Mouse (Mus musculus): ENCODE data around the gene Igf1. TPM values are rescaled to one million over a fixed set of nuclear protein-coding genes. Genes with fewer than 3 reads are reported as not detected.

The Igf1 gene
- polyA plus RNA-seq, 1 experiment from 2014 or later: 24.7 TPM

DNA sequence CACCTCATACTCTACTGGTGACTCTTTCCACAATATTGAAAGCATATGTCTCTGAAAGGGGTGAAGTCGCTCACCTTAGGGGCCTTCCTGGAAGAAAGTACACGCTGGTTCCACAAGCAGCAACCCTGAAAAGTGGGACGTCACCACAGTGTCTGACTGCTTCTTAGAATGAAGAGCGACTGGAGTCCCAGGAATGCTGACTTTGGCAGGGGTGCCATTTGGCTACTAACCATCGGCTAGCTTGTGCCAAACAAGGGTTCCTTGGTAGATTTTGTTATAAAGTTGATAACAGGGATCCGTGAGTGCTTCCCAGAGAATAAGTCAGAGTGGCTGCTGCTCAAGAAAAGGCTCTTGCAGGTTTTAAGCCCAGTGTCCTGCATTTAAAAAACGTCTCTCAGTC, 4.8 kb downstream of the Igf1 start:
- H3K9ac ChIP-seq (replicated peaks): no peak overlapping the region
- H3K4me3 ChIP-seq (replicated peaks): no peak overlapping the region
- H3K27ac ChIP-seq (replicated peaks): no peak overlapping the region
- H3K4me2 ChIP-seq: peak overlapping the region; percentile 2; the same call in 1 of the 2 replicates
- H3K4me1 ChIP-seq: peaks cover 30% of the 10 kb centered on the region
- no peaks in the 10 kb centered on the region for H3K36me3 ChIP-seq
- no peaks in the 10 kb centered on the region for H3K9me3 ChIP-seq (replicated peaks)
- WGBS: 67% methylated on average over 7 of the region's 7 CpGs
- no peak for ATAC-seq (ENCODE audit: low FRiP score)
- no peaks in the 10 kb centered on the region for H3K27me3 ChIP-seq (replicated peaks)

- H3K4me1 ChIP-seq: peaks cover 26% of the 10 kb centered on the region
- H3K9ac ChIP-seq (replicated peaks): no peak overlapping the region
- H3K36me3 ChIP-seq: no peaks in the 10 kb centered on the region
- H3K9me3 ChIP-seq (replicated peaks): no peaks in the 10 kb centered on the region
- H3K4me3 ChIP-seq (replicated peaks): no peak overlapping the region
- peak overlapping the region; percentile 2; the same call in 1 of the 2 replicates for H3K4me2 ChIP-seq
- ATAC-seq (ENCODE audit: low FRiP score): no peak
- H3K27ac ChIP-seq (replicated peaks): no peak overlapping the region
- no peaks in the 10 kb centered on the region for H3K27me3 ChIP-seq (replicated peaks)
- 55% methylated on average over 4 of the region's 4 CpGs for WGBS
These were observed 5.3 kb downstream of the Igf1 start for GRCm38 (mm10) chr10:87863326-87863725.

DNA sequence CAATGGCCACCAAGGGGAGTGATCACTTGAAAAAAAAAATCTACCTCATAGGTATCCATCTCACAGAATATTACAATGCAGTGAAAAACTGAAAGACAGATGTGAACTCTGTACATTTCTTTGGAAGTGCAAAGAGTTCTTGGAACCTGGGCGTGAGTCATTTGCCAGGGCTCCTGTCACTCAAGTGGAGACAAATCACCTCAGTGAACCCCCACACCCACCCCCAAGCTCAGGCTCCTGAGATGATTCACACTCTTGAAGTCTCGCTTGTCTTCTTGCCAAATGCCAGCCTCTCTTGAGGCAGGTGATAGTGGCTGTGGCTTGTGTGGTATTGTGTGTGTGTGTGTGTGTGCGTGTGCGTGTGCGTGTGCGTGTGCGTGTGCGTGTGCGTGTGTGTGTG, 7.6 kb downstream of the Igf1 start:
- Histone ChIP-seq H3K9ac (replicated peaks) (no peak overlapping the region), H3K36me3 (no peaks in the 10 kb centered on the region), H3K4me1 (peaks cover 5% of the 10 kb centered on the region), H3K27ac (replicated peaks) (no peak overlapping the region), H3K4me3 (replicated peaks) (no peak overlapping the region), H3K27me3 (replicated peaks) (no peaks in the 10 kb centered on the region), H3K4me2 (no peak overlapping the region), H3K9me3 (replicated peaks) (no peaks in the 10 kb centered on the region)
- no peak for ATAC-seq (ENCODE audit: low FRiP score)
- WGBS: 82% methylated on average over 9 of the region's 9 CpGs

GRCm38 (mm10) chr10:87866448-87866847, 8.4 kb downstream of the Igf1 start:
- Histone ChIP-seq H3K4me2 (no peak overlapping the region), H3K4me3 (replicated peaks) (no peak overlapping the region), H3K36me3 (no peaks in the 10 kb centered on the region), H3K9me3 (replicated peaks) (no peaks in the 10 kb centered on the region), H3K4me1 (no peaks in the 10 kb centered on the region), H3K9ac (replicated peaks) (no peak overlapping the region), H3K27me3 (replicated peaks) (no peaks in the 10 kb centered on the region), H3K27ac (replicated peaks) (no peak overlapping the region)
- no peak for ATAC-seq (ENCODE audit: low FRiP score)
- WGBS: 81% methylated on average over 8 of the region's 8 CpGs

GRCm38 (mm10) chr10:87867217-87867616, 9.2 kb downstream of the Igf1 start:
- Histone ChIP-seq H3K9me3 (replicated peaks) (no peaks in the 10 kb centered on the region), H3K4me3 (replicated peaks) (no peak overlapping the region), H3K27ac (replicated peaks) (no peak overlapping the region), H3K4me1 (0 out of 2 replicates have a peak, but pooled peaks cover 4% of the 10 kb centered on the region), H3K4me2 (no peak overlapping the region), H3K27me3 (replicated peaks) (no peaks in the 10 kb centered on the region), H3K36me3 (no peaks in the 10 kb centered on the region), H3K9ac (replicated peaks) (no peak overlapping the region)
- no peak for ATAC-seq (ENCODE audit: low FRiP score)
- 75% methylated on average over 2 of the region's 2 CpGs for WGBS

- H3K4me1 ChIP-seq: 0 out of 2 replicates have a peak, but pooled peaks cover 7% of the 10 kb centered on the region
- H3K27me3 ChIP-seq (replicated peaks): no peaks in the 10 kb centered on the region
- no peak for ATAC-seq (ENCODE audit: low FRiP score)
- no peak overlapping the region for H3K4me2 ChIP-seq
- no peaks in the 10 kb centered on the region for H3K36me3 ChIP-seq
- no peak overlapping the region for H3K27ac ChIP-seq (replicated peaks)
- WGBS: 75% methylated on average over 4 of the region's 4 CpGs
- H3K9ac ChIP-seq (replicated peaks): no peak overlapping the region
- H3K4me3 ChIP-seq (replicated peaks): no peak overlapping the region
- H3K9me3 ChIP-seq (replicated peaks): no peaks in the 10 kb centered on the region
These were observed 9.6 kb downstream of the Igf1 start for GRCm38 (mm10) chr10:87867631-87868030.

GRCm38 (mm10) chr10:87868349-87869053, 10.4 kb downstream of the Igf1 start:
- H3K4me2 ChIP-seq: no peak overlapping the region

DNA sequence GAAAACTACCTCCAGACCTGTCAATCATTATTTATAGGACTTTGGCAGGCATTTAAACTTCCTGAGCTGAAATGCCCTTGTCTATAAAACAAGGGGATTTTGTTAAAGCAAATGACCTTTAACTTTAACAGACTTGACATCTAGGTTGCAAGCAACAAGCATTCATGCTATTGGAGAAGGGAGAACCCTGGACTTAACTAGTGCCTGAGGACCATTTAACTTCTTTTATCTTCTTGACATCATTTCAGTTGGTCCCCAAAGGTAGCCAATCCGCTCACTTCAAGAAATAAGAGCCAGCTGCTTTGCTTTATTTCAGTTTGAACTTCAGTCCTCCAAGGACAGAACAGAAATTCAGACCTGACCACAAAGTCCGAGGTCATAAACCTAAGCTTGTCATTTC, 11.1 kb downstream of the Igf1 start:
- Histone ChIP-seq H3K9me3 (replicated peaks) (no peaks in the 10 kb centered on the region), H3K4me3 (replicated peaks) (no peak overlapping the region), H3K27ac (replicated peaks) (no peak overlapping the region), H3K9ac (replicated peaks) (no peak overlapping the region), H3K27me3 (replicated peaks) (no peaks in the 10 kb centered on the region), H3K36me3 (no peaks in the 10 kb centered on the region), H3K4me1 (0 out of 2 replicates have a peak, but pooled peaks cover 7% of the 10 kb centered on the region), H3K4me2 (no peak overlapping the region)
- ATAC-seq (ENCODE audit: low FRiP score): no peak
- 87% methylated on average over 2 of the region's 2 CpGs for WGBS

More at GRCm38 (mm10) chr10:87868349-87869053, 10.4 kb downstream of the Igf1 start:
- H3K9ac ChIP-seq (replicated peaks): no peak overlapping the region
- H3K27ac ChIP-seq (replicated peaks): no peak overlapping the region
- no peak overlapping the region for H3K4me3 ChIP-seq (replicated peaks)
- H3K4me1 ChIP-seq: 0 out of 2 replicates have a peak, but pooled peaks cover 7% of the 10 kb centered on the region
- no peaks in the 10 kb centered on the region for H3K27me3 ChIP-seq (replicated peaks)
- 82% methylated on average over 9 of the region's 9 CpGs for WGBS
- no peaks in the 10 kb centered on the region for H3K9me3 ChIP-seq (replicated peaks)
- no peaks in the 10 kb centered on the region for H3K36me3 ChIP-seq
- ATAC-seq (ENCODE audit: low FRiP score): no peak

DNA sequence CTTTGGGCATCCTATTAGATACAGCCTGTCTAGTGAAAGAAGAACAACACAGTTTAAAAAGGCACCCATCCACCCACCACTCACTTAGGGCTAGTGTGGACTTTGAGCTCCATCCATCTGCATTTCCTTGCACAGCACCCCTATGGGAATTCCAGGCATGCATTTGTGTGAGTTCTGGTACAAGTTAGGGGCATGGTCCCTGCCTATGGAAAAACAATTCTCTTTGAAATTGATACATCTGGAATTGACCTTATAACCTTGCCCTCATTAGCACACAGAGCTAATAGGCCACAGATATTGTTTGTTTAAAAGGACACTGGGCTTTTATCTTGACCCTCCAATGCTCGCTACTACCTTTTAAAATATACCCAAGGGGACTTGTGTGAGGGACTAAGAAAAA, 11.6 kb downstream of the Igf1 start:
- Histone ChIP-seq H3K4me2 (no peak overlapping the region), H3K27ac (replicated peaks) (no peak overlapping the region), H3K9ac (replicated peaks) (no peak overlapping the region), H3K4me1 (0 out of 2 replicates have a peak, but pooled peaks cover 7% of the 10 kb centered on the region), H3K36me3 (no peaks in the 10 kb centered on the region), H3K27me3 (replicated peaks) (no peaks in the 10 kb centered on the region), H3K9me3 (replicated peaks) (no peaks in the 10 kb centered on the region), H3K4me3 (replicated peaks) (no peak overlapping the region)
- no peak for ATAC-seq (ENCODE audit: low FRiP score)
- 80% methylated on average over 1 of the region's 1 CpGs for WGBS

DNA sequence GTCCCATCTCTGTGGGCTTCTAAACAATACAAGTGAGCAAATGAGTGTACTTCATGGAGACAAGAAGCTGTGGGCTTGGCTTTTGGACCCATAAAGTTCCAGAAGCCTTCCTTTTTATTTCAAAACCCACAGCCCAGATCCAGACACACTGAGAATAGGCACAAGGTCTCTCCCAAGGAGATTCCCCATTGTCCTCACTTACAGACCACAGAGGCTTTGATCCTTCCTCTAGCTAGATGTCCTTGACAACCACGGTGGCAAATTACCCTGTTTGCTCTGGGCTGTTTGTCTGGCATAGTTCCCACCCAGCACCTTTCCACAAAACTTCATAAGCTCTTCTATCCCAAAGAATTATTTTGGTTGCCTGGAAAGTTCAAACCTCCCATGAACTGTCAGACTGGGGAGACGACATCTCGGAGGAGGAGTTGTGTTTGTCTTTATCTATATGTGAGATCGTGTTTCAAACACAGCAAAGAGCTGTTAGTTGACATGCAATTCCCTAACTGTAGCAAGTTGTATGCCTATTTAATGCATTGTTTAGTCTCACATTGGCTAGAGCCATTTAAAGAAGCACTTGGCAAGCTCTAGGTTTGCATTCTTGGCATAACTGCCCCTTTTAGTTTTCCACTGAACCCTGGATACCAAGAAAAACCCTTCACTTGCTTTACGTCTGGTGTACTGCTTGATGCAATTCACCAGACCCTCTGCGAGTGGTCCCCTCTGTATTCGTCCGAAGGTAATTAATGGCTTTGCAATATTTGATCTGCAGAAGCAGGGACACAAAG, 14.0 kb downstream of the Igf1 start:
- 38% methylated on average over 8 of the region's 8 CpGs for WGBS
- Histone ChIP-seq H3K27me3 (replicated peaks) (no peaks in the 10 kb centered on the region), H3K4me2 (no peak overlapping the region), H3K9me3 (replicated peaks) (no peaks in the 10 kb centered on the region), H3K36me3 (no peaks in the 10 kb centered on the region), H3K4me3 (replicated peaks) (no peak overlapping the region), H3K27ac (replicated peaks) (no peak overlapping the region), H3K9ac (replicated peaks) (no peak overlapping the region), H3K4me1 (0 out of 2 replicates have a peak, but pooled peaks cover 7% of the 10 kb centered on the region)
- ATAC-seq (ENCODE audit: low FRiP score): no peak

GRCm38 (mm10) chr10:87872854-87873253, 14.8 kb downstream of the Igf1 start:
- Histone ChIP-seq H3K4me3 (replicated peaks) (no peak overlapping the region), H3K9me3 (replicated peaks) (no peaks in the 10 kb centered on the region), H3K4me1 (0 out of 2 replicates have a peak, but pooled peaks cover 7% of the 10 kb centered on the region), H3K27ac (replicated peaks) (no peak overlapping the region), H3K27me3 (replicated peaks) (no peaks in the 10 kb centered on the region), H3K4me2 (no peak overlapping the region), H3K9ac (replicated peaks) (no peak overlapping the region), H3K36me3 (no peaks in the 10 kb centered on the region)
- WGBS: 44% methylated on average over 5 of the region's 5 CpGs
- ATAC-seq (ENCODE audit: low FRiP score): no peak

DNA sequence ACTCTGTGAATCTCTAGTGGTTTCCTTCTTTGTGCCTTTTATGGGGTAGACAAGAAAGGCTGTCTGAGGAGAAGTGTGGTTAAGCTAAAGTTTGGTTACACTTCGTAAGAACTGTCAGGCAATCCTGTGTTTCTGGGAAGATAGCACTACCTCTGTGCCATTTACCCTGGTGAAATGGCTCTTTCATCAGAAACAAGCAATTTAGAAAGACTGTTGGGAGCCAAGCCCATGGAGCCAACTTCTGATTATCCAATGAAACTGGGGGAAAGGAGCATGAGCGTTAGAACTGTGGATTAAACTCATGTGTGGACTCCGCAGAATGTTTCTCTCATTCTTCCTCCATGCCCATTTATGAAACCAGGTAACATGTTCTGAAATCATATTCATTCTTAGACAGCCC, 15.5 kb downstream of the Igf1 start:
- Histone ChIP-seq H3K36me3 (no peaks in the 10 kb centered on the region), H3K4me1 (0 out of 2 replicates have a peak, but pooled peaks cover 7% of the 10 kb centered on the region), H3K4me3 (replicated peaks) (no peak overlapping the region), H3K27me3 (replicated peaks) (no peaks in the 10 kb centered on the region), H3K4me2 (no peak overlapping the region), H3K9me3 (replicated peaks) (no peaks in the 10 kb centered on the region), H3K27ac (replicated peaks) (no peak overlapping the region), H3K9ac (replicated peaks) (no peak overlapping the region)
- 95% methylated on average over 3 of the region's 3 CpGs for WGBS
- ATAC-seq (ENCODE audit: low FRiP score): no peak
